Mouse (Mus musculus) 3134 (cell line): ENCODE results near the gene Hist1h2ag.

Experiments
- DNase-seq: peaks from one replicate; pipeline ENCODE4 v3.0.0-alpha.2; 2011; ENCODE audit warnings: low spot score; ENCODE audit not compliant: insufficient read length; ENCODE audit errors: extremely low read depth

Gene Hist1h2ag

GRCm38 (mm10) chr13:22037415-22037814 is 5.3 kb downstream of the Hist1h2ag start:
- DNase-seq = no peak

GRCm38 (mm10) chr13:22036986-22037385 is 5.8 kb downstream of the Hist1h2ag start:
- DNase-seq = no peak

GRCm38 (mm10) chr13:22036149-22036956 is 6.4 kb downstream of the Hist1h2ag start:
- peak; percentile 83 for DNase-seq

GRCm38 (mm10) chr13:22035267-22036148 is 7.2 kb downstream of the Hist1h2ag start, which contains the start of the genes Hist1h2ah and Hist1h2bk:
Gene Hist1h2ah (minus strand): TSS chr13:22035568.
Gene Hist1h2bk (plus strand): TSS chr13:22035870.
- peak; percentile 94 for DNase-seq

- DNase-seq = peak; percentile 79
Measured at GRCm38 (mm10) chr13:22034443-22035266, 8.1 kb downstream of the Hist1h2ag start.

- peak; percentile 54 for DNase-seq
Measured at GRCm38 (mm10) chr13:22033741-22034442, 8.9 kb downstream of the Hist1h2ag start.

- DNase-seq = no peak
Measured at GRCm38 (mm10) chr13:22030493-22030892, 12.3 kb downstream of the Hist1h2ag start.

GRCm38 (mm10) chr13:22029928-22030327 is 12.8 kb downstream of the Hist1h2ag start:
- peak; percentile 37 for DNase-seq

GRCm38 (mm10) chr13:22028673-22029460 is 13.9 kb downstream of the Hist1h2ag start:
- DNase-seq = peak; percentile 90

GRCm38 (mm10) chr13:22026058-22027031 is 16.4 kb downstream of the Hist1h2ag start:
- DNase-seq = peak; percentile 75

- DNase-seq = peak; percentile 69
Measured at GRCm38 (mm10) chr13:22022241-22022640, 20.5 kb downstream of the Hist1h2ag start.

- no peak for DNase-seq
Measured at GRCm38 (mm10) chr13:22021581-22021980, 21.2 kb downstream of the Hist1h2ag start.

- DNase-seq = peak; percentile 71
Measured at GRCm38 (mm10) chr13:22020901-22021339, 21.8 kb downstream of the Hist1h2ag start.

- DNase-seq = no peak
Measured at GRCm38 (mm10) chr13:22019934-22020835, 22.6 kb downstream of the Hist1h2ag start.

- DNase-seq = peak; percentile 79
Measured at GRCm38 (mm10) chr13:22015479-22016450, 27.0 kb downstream of the Hist1h2ag start.

- no peak for DNase-seq
Measured at GRCm38 (mm10) chr13:22014411-22014845, 28.3 kb downstream of the Hist1h2ag start.
